Mouse (Mus musculus) intestine, embryonic 14.5 days (tissue): ENCODE measurements around the gene Ltc4s. TPM values are rescaled to one million over a fixed set of nuclear protein-coding genes. Genes with fewer than 3 reads are reported as not detected.

Source experiments
- ATAC-seq: fragments of 200-750 bp; cut with Nextera tagmentation; replicated peaks from 2 replicates; pipeline ENCODE4 v1.8.0; 2017; ENCODE audit warnings: low read depth, moderate number of reproducible peaks, moderate TSS enrichment, moderate library complexity; ENCODE audit not compliant: low FRiP score, low TSS enrichment
- DNase-seq: peaks from one replicate; pipeline ENCODE4 v3.0.0-alpha.2; 2018; ENCODE audit warnings: low spot score
- H3K27ac ChIP-seq: fragments of 300-500 bp; sonication (generic); 2 replicates; pipeline ENCODE4 v1.5.1; 2014; ENCODE audit warnings: low read depth, mild to moderate bottlenecking, control low read depth
- H3K27me3 ChIP-seq: fragments of 300-500 bp; sonication (generic); replicated peaks from 2 replicates; pipeline ENCODE4 v1.6.1; 2014; ENCODE audit warnings: low read length, control low read depth; ENCODE audit not compliant: control insufficient read depth, insufficient read depth
- H3K36me3 ChIP-seq: fragments of 300-500 bp; sonication (generic); 2 replicates; pipeline ENCODE4 v1.6.1; 2014; ENCODE audit warnings: low read length, control low read depth; ENCODE audit not compliant: control insufficient read depth, insufficient read depth
- H3K4me1 ChIP-seq: fragments of 300-500 bp; sonication (generic); replicated peaks from 2 replicates; pipeline ENCODE4 v1.6.1; 2014; ENCODE audit warnings: low read length, control low read depth, mixed read lengths; ENCODE audit not compliant: control insufficient read depth, insufficient read depth
- H3K4me2 ChIP-seq: fragments of 300-500 bp; sonication (generic); 2 replicates; pipeline ENCODE4 v1.6.1; 2014; ENCODE audit warnings: low read length
- H3K4me3 ChIP-seq: fragments of 300-500 bp; sonication (generic); 2 replicates; pipeline ENCODE4 v1.5.1; 2014; ENCODE audit warnings: low read depth, low read length, control low read depth, mixed read lengths
- H3K9ac ChIP-seq: fragments of 300-500 bp; sonication (generic); 2 replicates; pipeline ENCODE4 v1.6.1; 2014; ENCODE audit warnings: mild to moderate bottlenecking, low read length
- H3K9me3 ChIP-seq: fragments of 300-500 bp; sonication (generic); 2 replicates; pipeline ENCODE4 v1.6.1; 2016; ENCODE audit warnings: low read length, control low read depth; ENCODE audit not compliant: control insufficient read depth
- WGBS: fragments of 180-500 bp; shearing (Covaris S2); extraction: QIAGEN DNeasy Blood & Tissue Kit; methylation state at CpG from one replicate; pipeline ENCODE4 v1.1.7; 2014; 5-methylcytosine and 5-hydroxymethylcytosine counted together
- microRNA-seq: library from miRNA; unstranded; fragments of <30 nt; microRNA quantifications from one replicate; pipeline ENCODE4, GENCODE M21; 2016
- polyA plus RNA-seq: library from polyadenylated mRNA; unstranded; fragments of >200 nt; fragmentation: Nextera tagmentation; extraction: Ambion mirVana; gene quantifications from 2 replicates; pipeline ENCODE4 v1.2.1, GENCODE M21; 2014

Gene Ltc4s
- polyA plus RNA-seq, 1 experiment from 2014 or later = 3.4 TPM

GRCm38 (mm10) chr11:50192278-50192677 lies 46.1 kb downstream of the Ltc4s start:
- H3K4me3 ChIP-seq = no peak overlapping the region
- 0 out of 2 replicates have a peak, but pooled peaks cover 3% of the 10 kb centered on the region for H3K4me1 ChIP-seq
- ATAC-seq (no peak), DNase-seq (no peak)
- H3K4me2 ChIP-seq = no peak overlapping the region
- no peak overlapping the region for H3K27ac ChIP-seq
- H3K9ac ChIP-seq = no peak overlapping the region
- no peaks in the 10 kb centered on the region for H3K9me3 ChIP-seq
- WGBS = 81% methylated on average over 3 of the region's 3 CpGs
- H3K36me3 ChIP-seq = 0 out of 2 replicates have a peak, but pooled peaks cover under 1% of the 10 kb centered on the region
- H3K27me3 ChIP-seq = no peaks in the 10 kb centered on the region

GRCm38 (mm10) chr11:50190362-50190761 lies 48.1 kb downstream of the Ltc4s start:
- 72% methylated on average over 4 of the region's 4 CpGs for WGBS

GRCm38 (mm10) chr11:50188682-50189081 lies 49.7 kb downstream of the Ltc4s start:
- Histone ChIP-seq H3K36me3 (no peaks in the 10 kb centered on the region), H3K4me3 (no peak overlapping the region), H3K27me3 (no peaks in the 10 kb centered on the region), H3K9ac (no peak overlapping the region), H3K27ac (no peak overlapping the region), H3K4me1 (0 out of 2 replicates have a peak, but pooled peaks cover 3% of the 10 kb centered on the region), H3K4me2 (no peak overlapping the region), H3K9me3 (no peaks in the 10 kb centered on the region)
- DNase-seq (no peak), ATAC-seq (no peak)
- WGBS = 67% methylated on average over 7 of the region's 7 CpGs

More at GRCm38 (mm10) chr11:50190362-50190761, 48.1 kb downstream of the Ltc4s start:
- Histone ChIP-seq H3K27me3 (no peaks in the 10 kb centered on the region), H3K4me3 (no peak overlapping the region), H3K36me3 (no peaks in the 10 kb centered on the region), H3K4me1 (0 out of 2 replicates have a peak, but pooled peaks cover 3% of the 10 kb centered on the region), H3K27ac (no peak overlapping the region), H3K4me2 (no peak overlapping the region), H3K9me3 (no peaks in the 10 kb centered on the region), H3K9ac (no peak overlapping the region)
- DNase-seq (no peak), ATAC-seq (no peak)

Small RNA genes lying within 50 kb of the gene (microRNA-seq; reads per million reads assigned to microRNA genes)
- gene Mir6919 = 0.25 reads per million

Other genes with a start within 250 kb of the Ltc4s start
- 44.5 and 50.0 TPM in 2 replicates for gene Rnf130, start 213.3 kb downstream of the Ltc4s start, polyA plus RNA-seq
- gene Tbc1d9b, start 107.2 kb downstream of the Ltc4s start, polyA plus RNA-seq = 37.3 and 41.4 TPM in 2 replicates
- gene Mrnip, start 64.2 kb downstream of the Ltc4s start, polyA plus RNA-seq = 15.6 and 18.1 TPM in 2 replicates
- 181 and 183 TPM in 2 replicates for gene Sqstm1, start 27.8 kb downstream of the Ltc4s start, polyA plus RNA-seq
- 13.3 and 24.4 TPM in 2 replicates for gene Mgat4b, start 27.7 kb downstream of the Ltc4s start, polyA plus RNA-seq
- 8.5 and 9.1 TPM in 2 replicates for gene Maml1, start 53.7 kb upstream of the Ltc4s start, polyA plus RNA-seq
- 246 and 259 TPM in 2 replicates for gene Canx, start 87.1 kb upstream of the Ltc4s start, polyA plus RNA-seq
- 0.27 TPM in 2 replicates for gene Cby3, start 115.8 kb upstream of the Ltc4s start, polyA plus RNA-seq
- 411 and 475 TPM in 2 replicates for gene Hnrnph1, start 138.4 kb upstream of the Ltc4s start, polyA plus RNA-seq
- 21.6 and 24.8 TPM in 2 replicates for gene Rufy1, start 192.5 kb upstream of the Ltc4s start, polyA plus RNA-seq